Mouse (Mus musculus): Measurements from ENCODE around the gene Tigd3. TPM values are rescaled to one million over a fixed set of nuclear protein-coding genes. Genes with fewer than 3 reads are reported as not detected.
A peak's percentile ranks its signal among the peaks of the same experiment; 100 is the strongest.

Gene Tigd3
- total RNA-seq, 1 experiment = 2.1 TPM

DNA sequence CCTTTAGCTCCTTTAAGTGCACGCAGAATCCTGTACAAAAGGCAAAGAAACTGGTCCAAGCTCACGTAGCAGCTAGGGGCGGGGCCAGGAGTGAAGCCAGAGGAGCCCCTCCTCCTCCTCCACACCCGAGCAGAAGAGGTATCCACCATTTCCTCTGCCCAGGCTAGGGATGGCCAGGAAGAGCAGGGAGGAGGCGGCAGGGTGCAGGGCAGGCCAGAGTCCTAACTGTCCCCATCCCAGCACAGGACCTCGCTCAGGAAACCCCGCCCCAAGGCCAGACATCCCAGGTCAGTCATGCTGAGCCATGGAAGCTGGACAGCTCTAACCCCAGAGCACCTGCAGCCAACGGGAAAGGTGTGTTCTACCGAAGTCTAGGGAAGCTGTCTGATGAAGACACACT, 27.8 kb upstream of the Tigd3 start:
- Histone ChIP-seq H3K27ac (ENCODE audit: insufficient read depth, low read depth, low read length, poor library complexity, severe bottlenecking) (no peak overlapping the region), H3K4me1 (ENCODE audit: control insufficient read depth in 2 of 2, insufficient read depth in 2 of 2, low read length in 2 of 2, poor library complexity in 1 of 2) (peaks cover 7 to 11% of the 10 kb centered on the region in 2 experiments; a peak in 3 of 4 replicates), H3K36me3 (ENCODE audit: control insufficient read depth, insufficient read depth, low read length, poor library complexity, severe bottlenecking) (no peaks in the 10 kb centered on the region), H3K4me3 (ENCODE audit: insufficient read depth in 1 of 2, low read depth in 1 of 2, low read length in 2 of 2, poor library complexity in 1 of 2, severe bottlenecking in 1 of 2) (peak overlapping the region in 1 of 2 experiments; percentile 49; a peak in 2 of 4 replicates), H3K9me3 (ENCODE audit: control insufficient read depth, insufficient read depth, low read depth, low read length) (no peaks in the 10 kb centered on the region), H3K9ac (ENCODE audit: insufficient read depth, low read depth, low read length, poor library complexity, severe bottlenecking) (no peak overlapping the region; the same call in 1 of the 2 replicates)
- TF ChIP-seq CHD2 (IDR thresholded peaks at IDR 0.05; ENCODE audit: low read depth, low read length) (no peak), ZC3H11A (IDR thresholded peaks at IDR 0.05; ENCODE audit: borderline replicate concordance, low read depth, low read length) (no peak), MAFK (IDR thresholded peaks at IDR 0.05; ENCODE audit: insufficient read depth, low read depth, low read length) (no peak), ZNF384 (IDR thresholded peaks at IDR 0.05; ENCODE audit: low read depth, low read length) (no peak), HCFC1 (IDR thresholded peaks at IDR 0.05; ENCODE audit: borderline replicate concordance, insufficient read depth, low read length) (no peak)
- in situ Hi-C loops (cut with MboI; ENCODE audit: low sequenced_read_pairs in 2 of 2, unreplicated experiment in 2 of 2) = no loop called here
- peak; percentile 30 for DNase-seq (ENCODE audit: low read depth, low spot score)

DNA sequence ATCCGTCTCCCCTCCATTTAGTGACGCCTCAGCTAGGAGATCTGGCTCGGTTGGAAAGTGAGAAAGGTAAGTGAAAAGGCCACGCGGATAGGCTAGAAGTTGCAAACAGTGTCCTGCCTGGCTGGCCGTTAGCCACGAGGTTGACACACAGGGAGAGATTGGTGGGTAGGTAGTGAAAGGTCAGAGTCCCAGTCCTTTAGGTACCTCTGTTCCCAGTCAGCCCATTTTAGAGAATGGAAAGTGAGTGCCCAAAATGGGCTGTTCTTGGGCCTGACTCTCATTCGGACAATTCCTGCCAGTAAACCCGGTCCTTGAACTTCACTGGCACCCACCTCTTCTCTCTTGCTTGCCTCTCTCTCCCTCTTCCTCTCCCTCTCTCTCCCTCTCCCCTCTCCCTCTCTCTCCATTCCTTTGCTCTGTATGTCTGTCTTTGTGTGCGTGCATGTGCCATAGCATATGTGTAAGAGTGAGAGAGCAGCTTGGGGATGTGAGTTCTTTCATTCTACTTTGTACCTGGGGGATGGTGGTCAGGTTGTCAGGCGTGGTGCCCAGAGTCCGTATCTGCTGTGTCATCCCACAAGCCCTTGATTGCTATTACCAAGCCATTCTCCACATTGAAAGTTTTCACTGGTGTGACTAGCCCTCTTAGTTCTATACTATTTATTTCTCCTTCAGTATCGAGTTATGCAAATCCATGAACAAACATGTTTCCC, 19.2 kb upstream of the Tigd3 start, which contains the start of gene Dpf2:
Gene Dpf2, minus strand, starts transcription at position 4 of the 713 bp plus-strand sequence.
- no peak for TF ChIP-seq HCFC1 (IDR thresholded peaks at IDR 0.05; ENCODE audit: borderline replicate concordance, insufficient read depth, low read length)
- TF ChIP-seq CHD2 (IDR thresholded peaks at IDR 0.05; ENCODE audit: low read depth, low read length) = no peak
- no peak for TF ChIP-seq ZNF384 (IDR thresholded peaks at IDR 0.05; ENCODE audit: low read depth, low read length)
- no peak for TF ChIP-seq ZC3H11A (IDR thresholded peaks at IDR 0.05; ENCODE audit: borderline replicate concordance, low read depth, low read length)
- TF ChIP-seq MAFK (IDR thresholded peaks at IDR 0.05; ENCODE audit: insufficient read depth, low read depth, low read length) = no peak
- no peak for DNase-seq (ENCODE audit: low read depth, low spot score)
- H3K9ac ChIP-seq (ENCODE audit: insufficient read depth, low read depth, low read length, poor library complexity, severe bottlenecking) = peak within 1 kb of the TSS; percentile 95
- peak within 1 kb of the TSS; percentile 84 to 88 for H3K4me3 ChIP-seq (ENCODE audit: insufficient read depth in 1 of 2, low read depth in 1 of 2, low read length in 2 of 2, poor library complexity in 1 of 2, severe bottlenecking in 1 of 2)
- peaks cover 0 to 7% of the 10 kb centered on the region in 2 experiments; a peak in 3 of 4 replicates for H3K4me1 ChIP-seq (ENCODE audit: control insufficient read depth in 2 of 2, insufficient read depth in 2 of 2, low read length in 2 of 2, poor library complexity in 1 of 2)
- in situ Hi-C loops (cut with MboI; ENCODE audit: low sequenced_read_pairs in 2 of 2, unreplicated experiment in 2 of 2) = no loop called here
- H3K36me3 ChIP-seq (ENCODE audit: control insufficient read depth, insufficient read depth, low read length, poor library complexity, severe bottlenecking) = peaks cover 4% of the 10 kb centered on the region; the same call in 1 of the 2 replicates
- H3K27ac ChIP-seq (ENCODE audit: insufficient read depth, low read depth, low read length, poor library complexity, severe bottlenecking) = peak within 1 kb of the TSS; percentile 5; the same call in 1 of the 2 replicates
- no peaks in the 10 kb centered on the region for H3K9me3 ChIP-seq (ENCODE audit: control insufficient read depth, insufficient read depth, low read depth, low read length)

- in situ Hi-C loops (cut with MboI; ENCODE audit: low sequenced_read_pairs in 2 of 2, unreplicated experiment in 2 of 2) = no loop called here
- Histone ChIP-seq H3K4me3 (ENCODE audit: insufficient read depth in 1 of 2, low read depth in 1 of 2, low read length in 2 of 2, poor library complexity in 1 of 2, severe bottlenecking in 1 of 2) (peak overlapping the region; percentile 84 to 88), H3K36me3 (ENCODE audit: control insufficient read depth, insufficient read depth, low read length, poor library complexity, severe bottlenecking) (peaks cover 4% of the 10 kb centered on the region; the same call in 1 of the 2 replicates), H3K9me3 (ENCODE audit: control insufficient read depth, insufficient read depth, low read depth, low read length) (no peaks in the 10 kb centered on the region), H3K9ac (ENCODE audit: insufficient read depth, low read depth, low read length, poor library complexity, severe bottlenecking) (peak overlapping the region; percentile 95), H3K27ac (ENCODE audit: insufficient read depth, low read depth, low read length, poor library complexity, severe bottlenecking) (peak overlapping the region; percentile 5; the same call in 1 of the 2 replicates), H3K4me1 (ENCODE audit: control insufficient read depth in 2 of 2, insufficient read depth in 2 of 2, low read length in 2 of 2, poor library complexity in 1 of 2) (peaks cover 0 to 3% of the 10 kb centered on the region in 2 experiments; a peak in 2 of 4 replicates)
- no peak for TF ChIP-seq CHD2 (IDR thresholded peaks at IDR 0.05; ENCODE audit: low read depth, low read length)
- no peak for TF ChIP-seq ZNF384 (IDR thresholded peaks at IDR 0.05; ENCODE audit: low read depth, low read length)
- no peak for TF ChIP-seq MAFK (IDR thresholded peaks at IDR 0.05; ENCODE audit: insufficient read depth, low read depth, low read length)
- no peak for TF ChIP-seq ZC3H11A (IDR thresholded peaks at IDR 0.05; ENCODE audit: borderline replicate concordance, low read depth, low read length)
- TF ChIP-seq HCFC1 (IDR thresholded peaks at IDR 0.05; ENCODE audit: borderline replicate concordance, insufficient read depth, low read length) = no peak
- peak; percentile 99 for DNase-seq (ENCODE audit: low read depth, low spot score)
These were observed 18.4 kb upstream of the Tigd3 start for GRCm38 (mm10) chr19:5912103-5913006.

- Histone ChIP-seq H3K4me1 (ENCODE audit: control insufficient read depth in 2 of 2, insufficient read depth in 2 of 2, low read length in 2 of 2, poor library complexity in 1 of 2) (peaks cover 0 to 3% of the 10 kb centered on the region in 2 experiments; a peak in 2 of 4 replicates), H3K36me3 (ENCODE audit: control insufficient read depth, insufficient read depth, low read length, poor library complexity, severe bottlenecking) (peaks cover 8% of the 10 kb centered on the region; the same call in 1 of the 2 replicates), H3K9me3 (ENCODE audit: control insufficient read depth, insufficient read depth, low read depth, low read length) (no peaks in the 10 kb centered on the region), H3K27ac (ENCODE audit: insufficient read depth, low read depth, low read length, poor library complexity, severe bottlenecking) (no peak overlapping the region), H3K4me3 (ENCODE audit: insufficient read depth in 1 of 2, low read depth in 1 of 2, low read length in 2 of 2, poor library complexity in 1 of 2, severe bottlenecking in 1 of 2) (peak overlapping the region; percentile 84 to 88), H3K9ac (ENCODE audit: insufficient read depth, low read depth, low read length, poor library complexity, severe bottlenecking) (peak overlapping the region; percentile 95)
- in situ Hi-C loops (cut with MboI; ENCODE audit: low sequenced_read_pairs in 2 of 2, unreplicated experiment in 2 of 2) = no loop called here
- DNase-seq (ENCODE audit: low read depth, low spot score) = no peak
- TF ChIP-seq MAFK (IDR thresholded peaks at IDR 0.05; ENCODE audit: insufficient read depth, low read depth, low read length) = no peak
- no peak for TF ChIP-seq HCFC1 (IDR thresholded peaks at IDR 0.05; ENCODE audit: borderline replicate concordance, insufficient read depth, low read length)
- no peak for TF ChIP-seq ZNF384 (IDR thresholded peaks at IDR 0.05; ENCODE audit: low read depth, low read length)
- no peak for TF ChIP-seq CHD2 (IDR thresholded peaks at IDR 0.05; ENCODE audit: low read depth, low read length)
- no peak for TF ChIP-seq ZC3H11A (IDR thresholded peaks at IDR 0.05; ENCODE audit: borderline replicate concordance, low read depth, low read length)
These were observed 17.6 kb upstream of the Tigd3 start for GRCm38 (mm10) chr19:5911430-5912102.

All from ES-E14 (cell line).